Mouse (Mus musculus) megakaryocyte-erythroid progenitor cell, adult 5 weeks (primary cell): ENCODE data around the gene Dpep3. TPM values are rescaled to one million over a fixed set of nuclear protein-coding genes. Genes with fewer than 3 reads are reported as not detected.

Experiments
- polyA plus RNA-seq: library from polyadenylated mRNA; stranded (reverse); fragments of >175 nt; gene quantifications from 2 replicates; pipeline ENCODE4 v1.2.3, GENCODE M21; 2012

Dpep3 gene
- polyA plus RNA-seq, result not detected in 2 replicates

DNA sequence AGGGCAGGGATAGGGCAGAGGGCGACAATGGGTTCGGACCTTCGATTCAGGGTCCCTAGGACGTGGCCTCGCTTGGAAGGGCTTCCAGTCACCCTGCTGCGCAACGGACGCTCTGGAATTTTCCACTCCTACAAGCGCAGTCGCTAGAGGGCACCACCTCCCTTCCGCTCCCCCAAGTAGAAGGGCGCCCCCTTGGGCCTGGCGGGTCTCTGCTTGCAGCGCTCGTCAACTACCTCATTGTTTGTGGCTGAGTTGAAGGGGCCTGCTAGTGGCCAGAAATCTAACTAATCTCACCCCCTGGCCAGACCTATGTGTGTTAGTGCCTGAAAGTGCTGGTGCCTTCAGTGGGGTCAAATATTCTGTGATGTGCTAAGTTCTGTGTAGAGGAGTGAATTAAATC is at the start of gene Dpep3:
Dpep3 (minus strand) TSS at position 105 of the 400 bp plus-strand sequence.

DNA sequence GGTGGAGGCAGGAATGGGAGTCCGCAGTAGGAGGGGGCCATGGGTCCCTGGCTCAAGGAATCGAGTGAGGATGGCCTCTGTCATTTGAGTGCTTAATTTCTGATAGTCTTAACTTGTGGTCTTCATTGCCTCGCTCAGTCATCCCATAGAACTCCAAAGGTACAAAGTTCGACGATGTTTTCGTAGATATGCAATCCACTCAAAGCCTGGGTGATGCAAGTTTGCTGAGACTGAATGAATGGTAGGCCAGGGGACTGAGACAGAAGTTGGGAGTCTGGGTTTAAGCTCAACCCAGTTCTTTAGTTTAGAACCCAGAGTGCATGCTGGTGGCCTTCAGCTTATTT is 32.4 kb upstream of the Dpep3 start, which contains the start of gene Ddx28:
Ddx28 (minus strand) TSS at position 240 of the 344 bp plus-strand sequence.

DNA sequence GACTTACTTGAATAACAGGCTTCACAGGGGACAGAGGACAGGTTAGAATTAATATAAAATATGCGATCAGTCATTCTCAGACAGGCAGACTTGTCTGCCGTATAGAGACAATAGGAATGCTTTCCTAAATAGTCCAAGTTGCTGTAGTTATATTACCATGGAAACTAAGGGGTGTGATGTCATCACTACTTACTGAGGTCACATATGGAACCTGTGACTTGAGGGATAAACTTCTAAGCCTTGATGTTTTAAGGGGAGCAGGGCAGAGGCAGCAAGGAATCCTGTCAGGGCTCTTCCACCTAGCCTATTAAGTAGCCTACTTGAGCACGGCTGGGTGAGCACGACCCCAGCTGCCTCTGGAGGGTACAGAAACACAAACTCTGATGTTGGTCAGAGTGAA is 26.6 kb upstream of the Dpep3 start, which contains the start of gene Dpep2nb:
Dpep2nb (minus strand) TSS at position 101 of the 400 bp plus-strand sequence.

DNA sequence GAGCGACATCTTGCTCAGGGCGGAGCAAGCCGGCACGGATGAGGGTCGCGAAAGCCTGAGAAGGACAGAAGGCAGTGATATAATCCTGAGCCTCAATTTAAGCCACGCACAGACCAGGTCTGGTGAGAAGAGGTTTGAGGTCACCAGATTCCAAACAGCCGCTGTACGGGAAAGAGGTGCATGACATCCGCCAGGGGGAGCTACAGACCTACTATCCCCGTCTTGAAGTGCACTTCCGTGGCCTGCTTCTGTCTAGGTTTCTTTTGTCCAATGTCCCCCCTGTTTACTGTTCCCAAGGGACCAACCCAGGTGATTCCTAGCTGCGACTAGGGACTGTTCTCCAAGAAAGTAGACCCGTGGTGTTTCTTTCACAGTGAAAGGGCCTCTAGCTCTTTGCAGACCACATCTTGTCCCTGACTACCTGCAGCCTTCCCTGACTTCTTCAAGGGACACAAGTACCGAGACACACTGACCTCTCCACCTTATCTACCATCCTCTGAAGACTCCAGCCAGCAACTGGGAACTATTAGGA is 11.7 kb upstream of the Dpep3 start, which contains the start of gene Dus2:
Dus2 (plus strand) TSS at position 482 of the 532 bp plus-strand sequence.

DNA sequence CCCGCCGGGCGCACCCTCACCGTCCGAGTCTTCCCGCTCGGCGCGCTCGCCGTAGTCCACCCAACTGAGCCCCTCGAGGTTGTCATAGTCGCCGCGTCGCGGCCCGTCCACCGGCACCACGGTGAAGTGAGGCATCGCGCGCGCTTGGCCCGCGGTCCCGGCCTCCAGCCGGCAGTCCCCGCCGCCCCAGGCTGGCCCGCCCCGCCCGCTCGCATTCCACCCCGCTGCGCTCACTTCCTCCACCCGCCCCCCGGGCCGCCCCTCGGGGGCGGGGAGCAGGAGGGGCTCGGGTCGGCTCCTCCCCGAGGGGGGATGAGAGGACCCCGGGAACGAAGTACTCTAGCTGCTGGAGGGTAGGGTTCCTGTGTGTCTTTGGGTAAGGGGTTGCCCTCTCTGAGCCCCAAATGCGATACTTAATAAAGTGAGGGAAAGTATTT is 13.3 kb downstream of the Dpep3 start, which contains the start of gene Slc12a4:
Slc12a4 (minus strand) TSS at position 193 of the 437 bp plus-strand sequence.

DNA sequence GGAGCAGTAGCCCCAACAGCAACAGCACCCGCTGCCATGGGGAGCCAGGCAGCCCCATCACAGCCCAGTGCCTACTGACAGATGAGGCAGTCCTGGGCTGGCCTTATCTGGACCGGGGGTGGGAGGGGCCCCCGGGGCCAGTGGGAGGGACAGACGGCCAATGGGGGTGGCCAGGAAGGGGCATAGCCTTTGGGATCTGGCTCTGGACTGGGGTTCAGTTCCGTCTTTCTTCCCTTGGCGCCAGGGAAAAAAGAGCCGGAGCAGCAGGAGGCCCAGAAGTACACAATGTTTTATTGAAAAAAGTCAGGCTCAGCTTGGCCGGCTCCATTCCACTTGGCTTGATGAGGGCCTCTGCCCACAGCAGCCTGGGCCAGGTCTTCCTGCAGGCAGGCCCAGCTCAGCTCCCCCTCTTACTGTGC is 35.9 kb downstream of the Dpep3 start, which contains the start of gene Lcat:
Lcat (minus strand) TSS at position 62 of the 419 bp plus-strand sequence.

DNA sequence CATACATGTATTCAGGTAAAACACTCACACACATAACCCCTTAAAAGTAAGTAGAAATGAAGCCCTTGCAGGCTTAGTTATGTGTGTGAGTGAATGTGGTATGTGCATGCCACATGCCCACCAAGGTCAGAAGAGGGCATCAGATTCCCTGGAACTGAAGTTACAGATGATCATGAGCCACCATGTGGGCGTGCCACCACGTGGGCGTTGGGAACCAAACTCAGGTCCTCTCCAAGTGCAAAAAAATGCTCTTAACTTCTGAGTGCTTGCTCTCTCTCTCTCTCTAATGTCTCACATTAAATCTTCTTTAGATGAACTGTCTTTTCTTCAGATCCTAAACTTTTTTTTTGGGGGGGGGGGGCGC is 40.9 kb downstream of the Dpep3 start, which contains the start of gene Psmb10:
Psmb10 (minus strand) TSS at position 139 of the 364 bp plus-strand sequence.

DNA sequence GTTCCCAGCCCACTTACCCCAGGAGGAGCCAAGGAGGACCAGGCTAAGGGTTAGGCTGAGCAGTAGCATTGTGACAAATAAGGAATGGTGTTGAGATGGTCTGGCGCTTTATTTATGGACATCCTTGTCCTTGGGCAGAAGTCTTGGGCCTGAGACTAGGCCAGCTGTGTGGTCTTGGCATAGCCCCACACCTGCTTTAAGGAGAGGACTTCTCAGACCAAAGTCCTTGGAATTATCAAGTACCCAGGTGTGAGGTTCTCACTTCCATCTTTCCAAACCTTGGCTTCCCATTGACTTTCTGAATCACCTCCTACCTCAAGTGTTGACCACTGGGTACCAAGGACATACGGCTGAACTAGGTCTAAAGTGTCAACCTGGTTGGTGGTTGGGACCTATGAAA is 45.5 kb downstream of the Dpep3 start, which contains the start of gene Ctrl:
Ctrl (minus strand) TSS at position 101 of the 400 bp plus-strand sequence.

Other genes with a start within 250 kb of the Dpep3 start
- 4.4 and 5.4 TPM in 2 replicates for gene Gfod2, start 220.8 kb downstream of the Dpep3 start, polyA plus RNA-seq
- 18.8 and 21.4 TPM in 2 replicates for gene Ranbp10, start 152.1 kb downstream of the Dpep3 start, polyA plus RNA-seq
- not detected in 2 replicates for gene Tsnaxip1, start 151.7 kb downstream of the Dpep3 start, polyA plus RNA-seq
- gene Cenpt, start 126.2 kb downstream of the Dpep3 start, polyA plus RNA-seq, result 19.2 and 20.7 TPM in 2 replicates
- 26.9 and 29.1 TPM in 2 replicates for gene Thap11, start 124.3 kb downstream of the Dpep3 start, polyA plus RNA-seq
- gene Nutf2, start 118.8 kb downstream of the Dpep3 start, polyA plus RNA-seq, result 152 and 172 TPM in 2 replicates
- 20.8 and 31.4 TPM in 2 replicates for gene Edc4, start 98.5 kb downstream of the Dpep3 start, polyA plus RNA-seq
- 1.1 and 2.7 TPM in 2 replicates for gene Nrn1l, start 85.9 kb downstream of the Dpep3 start, polyA plus RNA-seq
- gene Pskh1, start 79.0 kb downstream of the Dpep3 start, polyA plus RNA-seq, result 11.2 and 12.3 TPM in 2 replicates
- 0.23 and 0.56 TPM in 2 replicates for gene Ctrl, start 45.6 kb downstream of the Dpep3 start, polyA plus RNA-seq
- gene Psmb10, start 41.0 kb downstream of the Dpep3 start, polyA plus RNA-seq, result 590 and 652 TPM in 2 replicates
- gene Lcat, start 36.0 kb downstream of the Dpep3 start, polyA plus RNA-seq, result 0.78 and 0.79 TPM in 2 replicates
- gene Slc12a4, start 13.3 kb downstream of the Dpep3 start, polyA plus RNA-seq, result 10.0 and 12.7 TPM in 2 replicates
- gene Dus2, start 11.9 kb upstream of the Dpep3 start, polyA plus RNA-seq, result 3.3 and 4.1 TPM in 2 replicates
- not detected in 2 replicates for gene Dpep2nb, start 26.5 kb upstream of the Dpep3 start, polyA plus RNA-seq
- gene Ddx28, start 32.5 kb upstream of the Dpep3 start, polyA plus RNA-seq, result 25.8 and 27.4 TPM in 2 replicates
- 11.1 and 13.5 TPM in 2 replicates for gene Nfatc3, start 79.4 kb upstream of the Dpep3 start, polyA plus RNA-seq
- gene Esrp2, start 157.5 kb upstream of the Dpep3 start, polyA plus RNA-seq, result 0.71 and 3.2 TPM in 2 replicates
- gene Pla2g15, start 171.0 kb upstream of the Dpep3 start, polyA plus RNA-seq, result 11.0 and 14.7 TPM in 2 replicates
- gene Slc7a6, start 189.4 kb upstream of the Dpep3 start, polyA plus RNA-seq, result 11.6 and 15.8 TPM in 2 replicates
- 29.0 and 42.4 TPM in 2 replicates for gene Slc7a6os, start 231.5 kb upstream of the Dpep3 start, polyA plus RNA-seq
- gene Prmt7, start 231.5 kb upstream of the Dpep3 start, polyA plus RNA-seq, result 26.8 and 28.8 TPM in 2 replicates